Mouse (Mus musculus) midbrain, embryonic 16.5 days (tissue): ENCODE measurements around the gene Cpn1. TPM values are rescaled to one million over a fixed set of nuclear protein-coding genes. Genes with fewer than 3 reads are reported as not detected.

ENCODE experiments used
- ATAC-seq: fragments of 200-750 bp; cut with Nextera tagmentation; 2 replicates; pipeline ENCODE4 v1.8.0; 2017; ENCODE audit warnings: moderate TSS enrichment
- H3K27ac ChIP-seq: fragments of 300-500 bp; sonication (generic); 2 replicates; pipeline ENCODE4 v1.5.1; 2014; ENCODE audit warnings: mild to moderate bottlenecking, low read length, mixed read lengths
- H3K27me3 ChIP-seq: fragments of 300-500 bp; sonication (generic); 2 replicates; pipeline ENCODE4 v1.6.1; 2014; ENCODE audit warnings: low read depth, low read length, mixed read lengths; ENCODE audit not compliant: control insufficient read depth, insufficient read depth
- H3K36me3 ChIP-seq: fragments of 300-500 bp; sonication (generic); 2 replicates; pipeline ENCODE4 v1.6.1; 2014; ENCODE audit warnings: mild to moderate bottlenecking, low read length, moderate library complexity, mixed read lengths; ENCODE audit not compliant: control insufficient read depth, insufficient read depth
- H3K4me1 ChIP-seq: fragments of 300-500 bp; sonication (generic); 2 replicates; pipeline ENCODE4 v1.6.1; 2014; ENCODE audit warnings: mild to moderate bottlenecking, low read length, mixed read lengths; ENCODE audit not compliant: control insufficient read depth, insufficient read depth
- H3K4me2 ChIP-seq: fragments of 300-500 bp; sonication (generic); 2 replicates; pipeline ENCODE4 v1.6.1; 2014; ENCODE audit warnings: mild to moderate bottlenecking, low read length, mixed read lengths
- H3K4me3 ChIP-seq: fragments of 300-500 bp; sonication (generic); 2 replicates; pipeline ENCODE4 v1.5.1; 2014; ENCODE audit warnings: low read depth, mild to moderate bottlenecking, low read length, moderate library complexity, mixed read lengths
- H3K9ac ChIP-seq: fragments of 300-500 bp; sonication (generic); 2 replicates; pipeline ENCODE4 v1.6.1; 2014; ENCODE audit warnings: low read depth, low read length, mixed read lengths
- H3K9me3 ChIP-seq: fragments of 300-500 bp; sonication (generic); replicated peaks from 2 replicates; pipeline ENCODE4 v1.6.1; 2014; ENCODE audit warnings: mild to moderate bottlenecking, low read length, mixed read lengths; ENCODE audit not compliant: control insufficient read depth, poor library complexity, severe bottlenecking
- WGBS: fragments of 180-500 bp; shearing (Covaris S2); extraction: QIAGEN DNeasy Blood & Tissue Kit; methylation state at CpG from one replicate; pipeline ENCODE4 v1.1.7; 2014; 5-methylcytosine and 5-hydroxymethylcytosine counted together
- polyA plus RNA-seq: library from polyadenylated mRNA; unstranded; fragments of >200 nt; fragmentation: Nextera tagmentation; extraction: Ambion mirVana; gene quantifications from 2 replicates; pipeline ENCODE4 v1.2.1, GENCODE M21; 2015

The Cpn1 gene
- polyA plus RNA-seq, 1 experiment from 2014 or later: 0.39 TPM

DNA sequence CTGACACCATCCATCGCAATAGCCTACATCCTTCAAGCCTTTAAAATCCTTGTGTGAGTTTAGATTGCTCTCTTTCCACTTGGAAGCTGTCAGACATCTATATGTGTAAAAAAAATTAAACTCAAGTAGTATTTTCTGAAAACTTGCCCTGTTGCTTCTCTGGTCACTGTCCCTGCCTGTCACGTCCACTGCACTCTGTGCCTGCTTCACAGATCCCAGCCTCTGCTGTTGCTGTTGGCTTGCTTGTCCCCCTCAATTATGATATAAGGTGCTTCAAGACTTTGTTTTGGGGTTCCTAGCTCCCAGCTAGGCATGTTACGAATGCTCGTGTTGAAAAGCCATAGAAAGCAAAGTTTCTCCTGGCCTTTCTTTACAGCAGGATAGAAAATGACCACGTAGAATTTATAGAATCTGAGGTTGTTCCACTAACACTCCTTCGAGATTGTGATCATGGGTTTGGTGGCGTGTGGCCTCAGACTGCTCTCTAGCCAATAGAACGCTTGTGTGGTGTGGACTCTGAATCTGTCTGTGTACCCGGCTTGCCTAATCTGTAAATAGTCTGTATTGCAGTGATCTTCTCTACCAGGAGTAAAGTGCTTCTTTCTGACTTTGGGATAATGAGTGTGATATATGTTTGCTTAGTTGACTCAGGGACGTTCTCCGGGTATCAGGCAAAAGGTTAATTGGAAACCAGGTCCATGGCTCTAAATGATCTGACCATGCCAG is 12.6 kb upstream of the Cpn1 start:
- H3K27ac ChIP-seq: no peak overlapping the region
- no peaks in the 10 kb centered on the region for H3K9me3 ChIP-seq
- WGBS: 88% methylated on average over 11 of the region's 11 CpGs
- no peak overlapping the region for H3K9ac ChIP-seq
- H3K4me1 ChIP-seq: no peaks in the 10 kb centered on the region
- no peak for ATAC-seq
- H3K27me3 ChIP-seq: no peaks in the 10 kb centered on the region
- no peak overlapping the region for H3K4me3 ChIP-seq
- no peaks in the 10 kb centered on the region for H3K36me3 ChIP-seq
- no peak overlapping the region for H3K4me2 ChIP-seq

DNA sequence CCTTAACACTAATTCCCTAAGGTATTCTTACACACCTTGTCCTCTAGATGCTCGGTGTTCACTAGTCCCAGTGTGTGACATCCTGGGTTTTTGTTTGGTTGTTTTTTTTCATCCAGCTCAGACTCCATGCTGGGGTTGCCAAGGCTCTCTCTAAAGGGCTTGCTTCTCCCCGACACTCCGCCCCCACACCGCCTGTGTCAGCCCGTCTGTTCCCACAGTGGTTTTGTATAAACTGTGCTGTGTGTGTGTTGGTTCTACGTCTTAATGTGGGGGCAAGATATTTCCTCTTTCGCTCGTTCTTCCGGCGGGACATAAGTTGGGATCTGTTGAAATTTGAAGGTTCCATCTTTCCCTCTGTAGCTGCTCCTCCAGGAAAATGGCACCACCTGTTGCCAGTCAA is 11.7 kb upstream of the Cpn1 start:
- H3K36me3 ChIP-seq: no peaks in the 10 kb centered on the region
- H3K27me3 ChIP-seq: no peaks in the 10 kb centered on the region
- H3K4me1 ChIP-seq: no peaks in the 10 kb centered on the region
- H3K4me3 ChIP-seq: no peak overlapping the region
- ATAC-seq: no peak
- H3K9ac ChIP-seq: no peak overlapping the region
- H3K4me2 ChIP-seq: no peak overlapping the region
- 90% methylated on average over 10 of the region's 10 CpGs for WGBS
- H3K9me3 ChIP-seq: no peaks in the 10 kb centered on the region
- no peak overlapping the region for H3K27ac ChIP-seq

DNA sequence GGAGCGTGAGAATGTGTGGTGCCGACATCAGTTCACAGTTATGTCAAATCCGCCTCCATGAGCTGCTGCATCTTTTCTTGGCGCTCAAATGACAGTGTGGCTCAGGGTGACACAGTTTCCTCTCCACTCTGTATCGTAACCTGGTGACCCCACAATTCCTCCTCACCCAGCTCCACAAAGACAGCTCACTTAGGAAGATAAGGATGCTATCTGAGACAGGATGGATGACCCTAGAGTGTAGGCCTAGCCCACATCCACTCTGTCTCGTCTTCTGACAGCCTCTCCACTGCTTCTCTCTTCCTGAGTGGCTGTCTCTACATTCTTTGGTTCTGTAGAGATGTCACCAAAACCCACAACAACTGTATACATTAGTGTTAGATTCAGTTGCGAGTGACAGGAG is 9.1 kb upstream of the Cpn1 start:
- H3K36me3 ChIP-seq: no peaks in the 10 kb centered on the region
- no peaks in the 10 kb centered on the region for H3K9me3 ChIP-seq
- H3K4me3 ChIP-seq: no peak overlapping the region
- H3K4me2 ChIP-seq: no peak overlapping the region
- no peaks in the 10 kb centered on the region for H3K27me3 ChIP-seq
- H3K4me1 ChIP-seq: no peaks in the 10 kb centered on the region
- ATAC-seq: no peak
- WGBS: 85% methylated on average over 7 of the region's 7 CpGs
- no peak overlapping the region for H3K9ac ChIP-seq
- H3K27ac ChIP-seq: no peak overlapping the region

DNA sequence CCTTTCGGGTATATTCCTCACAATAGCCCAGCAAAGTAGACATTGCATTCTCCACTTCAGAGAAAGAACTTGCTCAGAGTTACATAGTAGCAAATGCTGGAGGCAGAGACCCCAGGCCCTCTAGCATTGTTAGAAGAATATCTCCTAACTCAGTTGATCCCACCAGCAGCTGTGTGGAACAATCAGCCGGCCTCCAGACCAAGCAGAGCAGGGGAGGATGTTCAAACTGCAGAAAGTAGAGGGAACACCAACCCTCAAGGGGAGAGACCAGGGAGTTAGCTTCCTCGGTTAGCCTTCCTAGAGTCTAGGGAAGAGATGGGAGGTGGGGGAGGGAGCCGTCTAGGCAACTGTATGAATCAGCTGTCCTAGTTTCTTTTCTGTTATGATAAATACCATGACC is 6.1 kb upstream of the Cpn1 start:
- Histone ChIP-seq H3K9me3 (no peaks in the 10 kb centered on the region), H3K4me3 (no peak overlapping the region), H3K4me2 (no peak overlapping the region), H3K27ac (no peak overlapping the region), H3K9ac (no peak overlapping the region), H3K36me3 (no peaks in the 10 kb centered on the region), H3K4me1 (no peaks in the 10 kb centered on the region), H3K27me3 (no peaks in the 10 kb centered on the region)
- WGBS: 83% methylated on average over 4 of the region's 4 CpGs
- ATAC-seq: no peak

DNA sequence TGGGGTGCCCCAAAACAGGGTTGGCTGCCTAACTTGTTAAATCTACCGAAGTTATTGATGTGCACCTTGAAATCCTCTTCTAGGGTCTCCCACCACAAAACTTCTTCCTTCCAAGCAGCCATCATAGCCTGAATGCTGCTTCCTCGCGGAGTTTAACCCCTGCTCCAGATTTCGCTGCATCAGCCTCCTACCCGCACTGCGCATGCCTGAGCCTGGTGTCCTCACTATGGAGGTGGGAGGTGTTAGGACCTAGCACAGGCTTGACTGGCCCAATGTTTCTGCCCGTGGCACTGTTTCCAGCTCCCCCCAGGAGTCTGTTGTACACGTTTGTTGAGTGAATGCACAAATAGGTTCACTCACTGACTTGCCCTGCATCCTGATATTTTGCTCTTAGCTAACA is 4.0 kb upstream of the Cpn1 start:
- Histone ChIP-seq H3K4me3 (no peak overlapping the region), H3K27me3 (no peaks in the 10 kb centered on the region), H3K9ac (no peak overlapping the region), H3K36me3 (no peaks in the 10 kb centered on the region), H3K4me1 (peaks cover 5% of the 10 kb centered on the region; the same call in 1 of the 2 replicates), H3K4me2 (no peak overlapping the region), H3K9me3 (no peaks in the 10 kb centered on the region), H3K27ac (no peak overlapping the region)
- ATAC-seq: no peak
- WGBS: 86% methylated on average over 8 of the region's 8 CpGs

DNA sequence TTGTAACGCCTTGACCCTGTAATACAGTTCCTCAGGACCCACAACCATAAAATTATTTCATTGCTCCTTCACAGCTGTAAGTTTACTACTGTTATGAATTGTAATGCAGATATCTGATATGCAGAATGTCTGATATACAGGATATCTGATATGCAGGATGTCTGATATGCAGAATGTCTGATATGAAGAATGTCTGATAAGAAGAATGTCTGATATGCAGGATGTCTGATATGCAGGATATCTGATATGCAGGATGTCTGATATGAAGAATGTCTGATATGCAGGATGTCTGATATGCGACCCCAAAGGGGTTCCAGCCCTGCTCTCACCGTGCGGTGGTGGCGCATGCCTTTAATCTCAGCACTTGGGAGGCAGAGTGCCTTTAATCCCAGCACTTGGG is 4.4 kb downstream of the Cpn1 start:
- H3K27me3 ChIP-seq: no peaks in the 10 kb centered on the region; the same call in 1 of the 2 replicates
- no peaks in the 10 kb centered on the region for H3K9me3 ChIP-seq
- H3K4me3 ChIP-seq: no peak overlapping the region
- H3K4me2 ChIP-seq: no peak overlapping the region
- no peaks in the 10 kb centered on the region for H3K36me3 ChIP-seq
- ATAC-seq: no peak
- 87% methylated on average over 5 of the region's 5 CpGs for WGBS
- no peak overlapping the region for H3K27ac ChIP-seq
- peaks cover 5% of the 10 kb centered on the region; the same call in 1 of the 2 replicates for H3K4me1 ChIP-seq
- no peak overlapping the region for H3K9ac ChIP-seq

DNA sequence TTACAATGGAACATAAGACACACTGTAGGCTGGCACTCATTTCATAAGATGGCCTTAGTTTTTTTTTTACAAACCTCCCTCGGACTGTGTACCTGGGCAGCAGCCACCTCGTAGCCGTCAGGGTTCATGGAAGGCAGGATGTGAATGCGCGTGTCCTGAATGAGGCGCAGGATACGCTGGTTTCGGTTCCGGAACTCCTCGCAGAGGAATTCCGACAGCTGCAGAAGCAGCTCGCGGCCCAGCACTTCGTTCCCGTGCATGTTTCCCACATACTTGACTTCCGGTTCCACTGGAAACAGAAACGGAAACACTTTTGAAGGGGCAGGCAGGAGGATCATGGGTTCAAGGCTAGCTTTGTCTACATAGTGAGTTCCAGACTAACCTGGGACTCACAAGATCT is 5.6 kb downstream of the Cpn1 start:
- no peak overlapping the region for H3K4me2 ChIP-seq
- no peaks in the 10 kb centered on the region; the same call in 1 of the 2 replicates for H3K27me3 ChIP-seq
- no peak overlapping the region for H3K4me3 ChIP-seq
- 95% methylated on average over 17 of the region's 17 CpGs for WGBS
- H3K4me1 ChIP-seq: no peaks in the 10 kb centered on the region
- no peak for ATAC-seq
- H3K27ac ChIP-seq: no peak overlapping the region
- no peaks in the 10 kb centered on the region for H3K9me3 ChIP-seq
- no peaks in the 10 kb centered on the region for H3K36me3 ChIP-seq
- no peak overlapping the region for H3K9ac ChIP-seq

DNA sequence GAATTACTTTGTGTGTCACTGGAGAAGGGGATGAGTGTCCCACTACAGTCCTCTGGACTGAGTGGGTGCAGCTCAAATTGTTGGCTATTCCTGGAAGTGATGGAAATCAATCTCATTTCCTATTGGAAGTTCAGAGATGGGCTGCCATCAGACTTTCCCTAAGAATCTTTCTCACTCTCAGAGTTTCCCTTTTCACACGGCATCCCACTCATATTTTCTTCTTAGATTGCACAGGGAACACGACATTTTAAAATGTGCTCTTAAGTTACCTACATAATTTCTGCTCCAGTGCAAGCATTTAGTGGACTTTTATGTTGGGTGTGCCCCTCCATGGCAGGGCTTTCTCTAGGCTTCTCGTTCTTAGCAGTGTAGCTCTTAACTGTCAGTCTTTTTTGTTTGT is 8.6 kb downstream of the Cpn1 start:
- Histone ChIP-seq H3K4me1 (no peaks in the 10 kb centered on the region), H3K9me3 (no peaks in the 10 kb centered on the region), H3K36me3 (no peaks in the 10 kb centered on the region), H3K27me3 (no peaks in the 10 kb centered on the region), H3K9ac (no peak overlapping the region), H3K4me2 (no peak overlapping the region), H3K27ac (no peak overlapping the region), H3K4me3 (no peak overlapping the region)
- ATAC-seq: no peak
- 90% methylated on average over 3 of the region's 3 CpGs for WGBS

DNA sequence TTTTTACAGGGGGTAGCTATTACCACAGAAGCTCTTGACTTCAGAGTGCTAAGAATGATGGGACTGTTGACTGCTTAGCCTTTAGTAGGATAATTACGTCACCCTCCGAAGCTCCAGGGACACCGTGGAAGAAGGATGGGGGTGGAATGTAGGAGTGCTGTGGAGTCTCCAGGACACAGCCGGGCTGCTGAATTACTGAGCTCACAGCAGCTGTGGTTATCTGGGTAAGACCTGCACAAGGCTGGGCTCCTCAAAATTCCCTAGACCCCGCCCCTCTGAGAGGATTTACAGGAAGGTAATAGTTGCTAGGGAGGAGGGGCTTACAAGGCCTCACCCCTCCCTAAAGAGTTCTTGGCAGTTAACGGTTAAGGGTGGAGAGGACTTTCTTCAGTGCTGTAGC is 9.7 kb downstream of the Cpn1 start:
- H3K27me3 ChIP-seq: no peaks in the 10 kb centered on the region
- no peak overlapping the region for H3K9ac ChIP-seq
- 72% methylated on average over 6 of the region's 6 CpGs for WGBS
- no peak overlapping the region for H3K4me3 ChIP-seq
- H3K27ac ChIP-seq: no peak overlapping the region
- H3K4me1 ChIP-seq: no peaks in the 10 kb centered on the region
- H3K36me3 ChIP-seq: no peaks in the 10 kb centered on the region
- H3K4me2 ChIP-seq: no peak overlapping the region
- no peaks in the 10 kb centered on the region for H3K9me3 ChIP-seq
- no peak for ATAC-seq
